Mouse (Mus musculus): ENCODE data around the gene Gemin7.

Gemin7 gene

DNA sequence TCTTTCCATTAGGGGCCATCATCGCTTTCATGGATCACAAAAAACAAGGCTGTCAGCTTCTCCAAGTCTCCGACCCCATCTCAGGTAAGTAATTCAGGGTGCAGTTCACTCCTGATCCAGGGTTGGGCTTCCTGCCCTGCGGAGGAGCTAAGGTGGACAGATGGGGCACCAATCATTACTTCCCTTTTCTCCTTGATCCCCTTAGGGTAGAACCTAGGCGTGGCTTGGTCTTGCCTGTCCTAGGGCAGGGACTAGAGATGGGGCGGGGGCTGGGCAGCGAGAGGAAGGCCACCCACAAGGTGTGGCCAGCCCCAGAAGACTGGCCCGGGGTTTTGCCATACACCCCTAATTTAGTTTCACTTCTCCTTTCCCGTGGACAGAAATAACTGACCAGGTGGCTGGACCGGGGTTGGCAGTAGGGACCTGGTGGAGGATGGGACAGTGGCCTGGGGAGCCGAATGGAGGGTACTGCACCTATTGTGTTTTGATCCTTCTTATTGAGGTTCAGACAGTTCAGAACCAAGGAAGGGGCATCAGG lies 551 bp upstream of the Gemin7 start:
- no peak for DNase-seq (ENCODE audit: low read depth, low spot score)

DNA sequence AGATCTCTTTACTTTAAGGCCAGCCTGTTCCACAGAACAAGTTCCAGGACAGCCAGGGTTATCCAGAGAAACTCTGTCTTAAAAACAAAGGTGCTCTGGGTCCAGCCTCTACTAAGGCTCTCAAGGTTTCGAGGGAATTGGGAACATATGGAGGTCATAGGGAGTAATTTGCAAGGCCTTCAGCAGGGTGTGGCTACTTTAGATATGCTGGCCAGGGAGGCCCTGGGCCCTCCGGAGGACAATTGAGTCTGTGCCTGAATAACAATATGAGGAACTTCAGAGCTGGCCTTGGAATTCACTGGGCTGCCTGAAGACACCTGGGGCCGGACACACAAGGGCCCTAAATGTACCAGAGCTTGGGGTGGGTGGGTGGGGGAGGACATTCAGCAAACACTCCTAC lies 1.8 kb downstream of the Gemin7 start:
- DNase-seq (ENCODE audit: low read depth, low spot score) = no peak

DNA sequence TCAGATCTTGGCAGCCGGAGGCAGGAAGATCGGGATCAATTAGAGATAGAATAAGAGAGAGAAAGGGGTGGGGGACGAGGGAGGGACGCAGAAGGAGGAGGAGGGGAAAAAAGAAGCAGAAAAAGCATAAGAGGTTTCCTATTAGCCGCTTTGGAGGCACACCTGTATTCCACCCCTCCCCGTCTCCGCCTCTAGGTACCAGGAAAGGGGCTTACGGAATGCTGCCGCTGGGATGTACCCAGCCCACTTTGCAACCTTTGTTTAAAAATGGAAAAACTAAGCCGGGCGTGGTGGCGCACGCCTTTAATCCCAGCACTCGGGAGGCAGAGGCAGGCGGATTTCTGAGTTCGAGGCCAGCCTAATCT lies 3.6 kb downstream of the Gemin7 start:
- DNase-seq (ENCODE audit: low read depth, low spot score) = peak; percentile 88

DNA sequence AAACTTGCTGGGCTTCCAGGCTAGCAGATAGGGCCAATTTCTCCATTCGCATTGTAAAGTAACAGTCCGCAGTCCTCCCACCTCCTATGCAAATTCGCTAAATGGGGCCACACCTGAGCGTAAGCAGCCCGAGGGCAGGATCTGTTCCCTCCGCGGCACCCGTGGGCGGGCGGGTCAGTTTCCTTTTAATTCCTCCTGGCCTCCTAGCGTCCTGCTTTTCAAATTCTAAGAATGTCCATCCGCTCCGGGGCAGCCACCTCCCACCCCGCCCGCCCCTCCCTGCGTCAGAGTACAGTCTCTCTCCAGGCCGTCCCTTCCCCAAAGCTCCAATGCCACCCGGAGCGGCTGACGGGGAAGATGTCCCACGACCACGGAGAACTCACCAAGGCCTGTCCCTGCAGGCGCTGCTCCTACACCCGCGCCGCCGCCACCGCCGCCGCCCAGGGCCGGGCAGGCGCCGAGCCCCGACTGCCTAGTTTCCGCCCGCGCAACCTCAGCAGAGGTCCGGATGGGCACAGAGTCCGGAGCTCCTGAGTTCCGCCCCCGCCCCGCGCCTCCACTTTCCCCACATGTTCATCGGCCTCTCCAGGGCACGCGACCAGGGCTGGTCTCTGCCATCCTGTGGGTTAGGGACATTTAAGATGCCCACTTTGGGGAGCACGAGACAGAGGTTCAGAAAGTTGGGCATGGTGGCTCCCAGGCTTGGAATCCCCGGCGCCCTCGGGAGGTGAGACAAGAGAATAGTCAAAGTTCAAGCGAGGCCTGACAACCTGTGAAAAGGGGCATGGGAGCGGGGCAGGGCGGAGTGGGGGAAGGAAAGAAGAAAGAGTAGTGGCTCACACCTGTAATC lies 4.2 kb downstream of the Gemin7 start:
- peak; percentile 93 for DNase-seq (ENCODE audit: low read depth, low spot score)

DNA sequence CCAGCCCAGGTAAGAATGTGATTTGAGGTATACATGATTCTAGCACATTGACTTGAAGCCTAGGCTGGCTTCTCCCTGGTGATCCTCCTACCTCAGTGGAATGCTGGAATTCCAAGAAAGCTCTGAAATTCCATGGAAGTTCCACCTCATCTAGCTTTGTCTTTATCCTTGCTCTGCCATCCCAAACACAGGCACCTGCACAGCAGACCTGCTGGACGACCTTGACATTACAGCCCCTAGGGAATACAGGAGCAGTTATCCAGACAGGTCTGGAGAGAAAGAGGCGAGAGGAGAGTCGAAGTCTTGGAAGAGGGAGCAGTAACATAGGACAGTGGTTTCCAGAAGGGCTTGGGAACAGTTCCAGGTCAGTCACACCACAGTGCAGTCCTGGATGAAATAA lies 7.7 kb downstream of the Gemin7 start:
- DNase-seq (ENCODE audit: low read depth, low spot score) = peak; percentile 81

DNA sequence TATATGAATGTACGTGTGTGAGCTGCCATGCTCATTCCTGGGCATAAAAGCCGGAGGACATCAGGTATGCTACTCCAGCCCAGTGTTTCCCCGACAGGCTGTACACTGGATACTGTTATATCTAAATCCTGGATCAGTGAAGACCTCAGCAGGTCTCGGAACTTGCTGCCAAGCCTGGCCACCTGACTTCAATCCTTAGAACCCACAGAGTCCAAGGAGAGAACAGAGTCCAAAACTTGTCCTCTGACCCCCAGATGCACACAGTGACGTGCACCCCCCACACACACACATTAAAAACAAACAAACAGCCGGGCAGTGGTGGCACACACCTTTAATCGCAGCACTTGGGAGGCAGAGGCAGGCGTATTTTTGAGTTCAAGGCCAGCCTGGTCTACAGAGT lies 10.0 kb downstream of the Gemin7 start:
- no peak for DNase-seq (ENCODE audit: low read depth, low spot score)

DNA sequence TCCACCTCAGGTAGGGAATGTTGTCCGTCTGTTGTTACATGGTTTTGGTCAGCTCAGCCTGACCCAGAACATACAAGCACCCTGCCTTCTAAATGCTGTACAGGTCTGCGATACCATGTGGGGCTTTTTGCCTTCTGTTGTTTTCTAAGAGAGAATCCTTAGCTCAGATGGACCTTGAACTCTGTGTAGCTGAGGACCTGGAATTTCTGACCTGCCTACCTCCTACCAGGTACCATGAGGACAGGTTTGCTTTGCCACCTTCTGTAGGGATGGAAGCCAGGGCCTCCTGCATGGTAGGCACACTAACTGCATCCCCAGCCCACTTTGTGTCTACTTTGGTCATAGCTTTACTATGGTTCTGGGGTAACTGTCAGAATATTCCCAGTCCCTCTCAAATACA lies 11.6 kb downstream of the Gemin7 start:
- no peak for DNase-seq (ENCODE audit: low read depth, low spot score)

DNA sequence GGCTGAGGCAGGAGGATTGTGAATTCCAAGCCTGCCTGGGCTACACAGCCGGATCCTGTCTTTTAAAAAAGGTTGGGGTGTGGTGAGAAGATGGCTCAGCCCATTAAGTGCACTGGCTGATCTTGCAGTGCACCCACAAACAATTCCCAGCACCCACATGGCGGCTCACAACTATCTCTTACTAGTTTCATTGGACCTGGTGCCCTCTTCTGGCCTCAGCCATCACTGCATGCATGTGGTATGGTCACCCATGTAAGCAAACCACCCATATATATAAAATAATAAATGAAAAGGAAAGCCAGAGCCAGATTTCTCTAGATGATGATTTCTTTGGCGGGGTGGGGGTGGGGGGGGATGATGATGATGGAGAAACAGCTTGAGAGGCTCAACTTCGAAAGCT lies 12.9 kb downstream of the Gemin7 start:
- DNase-seq (ENCODE audit: low read depth, low spot score) = peak; percentile 66

DNA sequence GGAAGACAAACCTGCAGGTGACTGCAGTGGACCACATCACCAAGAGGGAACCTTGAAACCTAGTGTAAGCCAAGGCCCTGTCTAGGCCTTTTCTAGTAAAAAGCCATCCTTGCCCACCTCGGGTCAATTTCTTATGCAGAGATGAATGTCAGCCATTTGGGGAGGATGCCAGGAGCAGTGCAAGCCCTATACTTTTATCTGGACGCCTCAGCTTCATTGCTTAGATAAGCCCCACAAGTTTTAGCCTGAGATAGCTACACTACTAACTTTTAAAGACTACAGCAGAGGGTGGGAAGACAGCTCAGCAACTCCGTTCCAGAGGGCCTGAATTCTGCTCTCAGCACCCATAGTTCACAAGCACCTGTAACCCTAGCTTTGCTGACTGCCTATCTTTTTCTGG lies 13.5 kb downstream of the Gemin7 start:
- DNase-seq (ENCODE audit: low read depth, low spot score) = no peak

DNA sequence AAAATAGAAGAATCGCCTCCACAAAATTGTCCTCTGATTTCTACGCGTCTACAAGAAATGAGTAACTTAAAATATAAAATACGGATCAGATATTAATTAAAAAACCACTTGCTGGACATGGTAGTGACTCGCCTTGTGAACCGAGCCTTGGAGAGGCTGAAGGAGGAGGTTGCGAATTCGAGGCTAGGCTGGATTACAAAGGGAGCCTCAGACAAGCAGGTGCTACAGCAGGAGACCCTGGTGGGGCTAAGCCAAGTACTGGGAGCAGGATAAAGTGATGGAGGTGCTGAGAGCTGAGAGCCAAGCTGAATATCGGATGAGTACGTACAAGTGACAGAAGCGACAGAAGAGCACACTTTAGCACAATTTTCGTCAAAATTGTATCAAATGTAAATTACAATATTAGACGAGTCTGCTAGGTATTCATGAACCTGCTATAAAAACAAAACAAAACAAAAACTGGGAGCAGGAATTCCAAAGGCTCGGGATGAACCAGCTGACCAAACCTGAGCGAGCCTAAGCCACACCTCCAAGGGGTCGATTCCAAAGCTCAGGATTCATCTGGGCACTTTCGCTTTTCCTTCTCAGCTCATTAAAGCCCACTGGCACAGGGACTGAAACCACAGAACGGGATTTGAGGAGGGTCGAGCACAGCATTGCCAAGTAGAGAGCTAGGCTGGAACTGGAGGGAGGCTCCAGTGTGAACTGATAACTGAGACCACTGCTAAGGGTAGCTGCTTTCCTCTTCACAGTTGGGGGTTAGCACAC lies 14.6 kb downstream of the Gemin7 start, which contains the start of gene Ppp1r37:
Gene Ppp1r37, minus strand, starts transcription at position 434 of the 768 bp plus-strand sequence.
- no peak for DNase-seq (ENCODE audit: low read depth, low spot score)

DNA sequence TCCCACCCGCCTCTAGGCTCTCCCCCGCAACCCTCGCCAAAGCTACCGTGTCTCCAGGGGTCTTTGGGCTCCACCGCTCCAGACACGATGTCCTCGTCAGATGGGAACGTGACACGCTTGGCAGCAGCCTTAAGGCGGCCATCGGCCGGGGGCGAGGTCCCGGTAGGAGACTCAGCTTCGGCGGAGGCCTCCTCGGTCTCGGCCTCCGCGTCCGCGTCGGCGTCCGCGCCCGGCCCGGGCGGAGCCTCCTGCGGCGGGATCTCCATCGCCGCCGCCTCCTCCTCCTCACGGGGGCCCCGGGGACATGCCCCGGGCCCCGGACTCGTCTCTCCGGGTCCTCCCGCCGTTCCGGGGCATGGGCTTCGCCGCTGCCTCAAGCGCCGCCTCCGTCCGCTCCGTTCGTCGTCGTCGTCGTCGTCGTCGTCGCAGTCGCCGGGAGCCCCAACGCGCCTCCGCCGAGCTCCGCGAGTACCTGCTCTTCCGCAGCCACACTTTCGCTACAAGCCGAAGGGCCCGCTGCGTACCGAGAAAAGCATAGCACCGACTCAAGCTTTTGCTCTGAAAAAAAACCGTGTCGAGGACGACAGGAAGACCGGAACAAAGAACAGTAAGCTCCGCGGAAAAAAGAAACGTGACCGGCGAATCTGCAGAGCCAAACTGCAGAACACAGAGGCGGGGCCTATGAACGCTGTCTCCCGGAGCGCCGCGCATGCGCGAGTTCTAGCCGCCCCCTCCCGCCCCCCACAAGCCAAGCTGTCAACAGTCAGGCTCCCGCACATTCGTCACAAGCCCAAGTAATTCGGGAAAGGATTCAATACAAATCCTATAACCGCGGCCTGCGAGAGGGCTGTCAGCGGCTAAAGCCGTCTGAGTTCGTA lies 15.4 kb downstream of the Gemin7 start:
- peak; percentile 96 for DNase-seq (ENCODE audit: low read depth, low spot score)

DNA sequence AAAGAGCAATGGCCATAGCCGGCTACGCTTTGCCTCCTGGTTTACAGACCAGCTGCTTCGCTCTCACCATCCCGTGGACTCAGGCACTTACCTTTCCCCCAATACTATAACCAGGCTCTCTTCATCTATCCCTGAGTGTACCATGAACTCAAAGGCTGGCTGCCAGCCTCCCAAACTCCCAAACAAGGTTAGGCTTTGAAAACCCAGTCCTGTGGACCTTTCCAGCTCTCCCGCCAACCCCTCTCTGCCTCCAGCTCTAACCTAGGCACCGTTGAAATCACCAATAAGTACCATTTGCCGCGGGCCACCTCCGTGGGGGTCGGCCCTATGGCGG lies 16.0 kb downstream of the Gemin7 start:
- no peak for DNase-seq (ENCODE audit: low read depth, low spot score)

DNA sequence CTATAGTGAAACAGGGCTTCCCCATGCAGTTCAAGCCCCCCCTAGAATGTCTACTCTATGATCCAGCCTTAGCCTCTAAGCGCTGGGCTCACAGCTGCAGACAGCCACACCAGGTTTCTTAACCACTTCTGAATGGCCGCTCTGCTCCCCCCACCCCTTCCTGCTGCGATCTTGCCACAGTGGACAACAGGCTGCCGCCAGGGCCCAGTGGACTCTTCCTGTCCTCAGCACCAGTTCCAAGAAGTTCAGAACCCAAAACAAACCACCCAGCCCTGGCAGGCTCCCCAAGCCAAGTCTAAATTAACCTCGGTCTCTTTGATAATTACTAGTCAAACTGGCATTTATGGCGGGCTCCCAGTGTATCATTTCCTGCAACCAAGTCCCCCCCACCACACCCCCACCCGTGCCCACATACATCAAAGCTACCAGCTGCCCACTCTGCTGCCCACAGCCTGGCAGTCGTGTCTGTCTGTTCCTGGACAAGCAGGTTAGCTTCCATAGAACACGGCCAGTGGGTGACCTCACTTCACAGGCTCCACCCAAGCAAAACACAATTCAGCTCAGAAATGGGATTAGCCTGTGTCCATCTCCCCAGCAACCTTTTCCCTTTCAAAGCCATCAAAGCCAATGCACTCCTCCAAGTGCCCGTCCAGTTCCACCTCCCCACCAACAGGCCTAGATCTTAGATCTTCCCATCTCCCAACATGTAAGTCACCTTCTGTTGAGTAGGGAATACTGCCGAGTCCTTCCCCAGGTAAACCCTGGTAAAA lies 16.7 kb downstream of the Gemin7 start:
- no peak for DNase-seq (ENCODE audit: low read depth, low spot score)

DNA sequence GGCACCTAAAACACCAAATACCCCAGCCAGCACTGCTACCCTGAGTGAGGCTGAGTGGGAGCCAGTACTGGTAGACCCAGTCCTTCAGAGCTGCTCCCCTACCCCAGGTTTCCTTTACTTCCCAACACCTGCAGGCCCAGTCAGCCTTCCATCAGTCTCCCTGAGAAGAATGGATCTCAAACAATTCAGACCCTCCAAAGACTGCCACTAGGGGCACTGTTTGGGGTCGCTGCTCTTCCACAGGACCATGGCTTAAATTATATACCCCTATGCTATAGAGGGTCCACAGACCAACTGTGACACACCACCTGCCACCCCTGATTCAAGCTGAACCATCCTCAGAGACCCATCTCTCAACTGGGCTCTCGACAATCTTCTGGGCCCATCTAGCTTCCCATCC lies 18.4 kb downstream of the Gemin7 start:
- peak; percentile 66 for DNase-seq (ENCODE audit: low read depth, low spot score)

DNA sequence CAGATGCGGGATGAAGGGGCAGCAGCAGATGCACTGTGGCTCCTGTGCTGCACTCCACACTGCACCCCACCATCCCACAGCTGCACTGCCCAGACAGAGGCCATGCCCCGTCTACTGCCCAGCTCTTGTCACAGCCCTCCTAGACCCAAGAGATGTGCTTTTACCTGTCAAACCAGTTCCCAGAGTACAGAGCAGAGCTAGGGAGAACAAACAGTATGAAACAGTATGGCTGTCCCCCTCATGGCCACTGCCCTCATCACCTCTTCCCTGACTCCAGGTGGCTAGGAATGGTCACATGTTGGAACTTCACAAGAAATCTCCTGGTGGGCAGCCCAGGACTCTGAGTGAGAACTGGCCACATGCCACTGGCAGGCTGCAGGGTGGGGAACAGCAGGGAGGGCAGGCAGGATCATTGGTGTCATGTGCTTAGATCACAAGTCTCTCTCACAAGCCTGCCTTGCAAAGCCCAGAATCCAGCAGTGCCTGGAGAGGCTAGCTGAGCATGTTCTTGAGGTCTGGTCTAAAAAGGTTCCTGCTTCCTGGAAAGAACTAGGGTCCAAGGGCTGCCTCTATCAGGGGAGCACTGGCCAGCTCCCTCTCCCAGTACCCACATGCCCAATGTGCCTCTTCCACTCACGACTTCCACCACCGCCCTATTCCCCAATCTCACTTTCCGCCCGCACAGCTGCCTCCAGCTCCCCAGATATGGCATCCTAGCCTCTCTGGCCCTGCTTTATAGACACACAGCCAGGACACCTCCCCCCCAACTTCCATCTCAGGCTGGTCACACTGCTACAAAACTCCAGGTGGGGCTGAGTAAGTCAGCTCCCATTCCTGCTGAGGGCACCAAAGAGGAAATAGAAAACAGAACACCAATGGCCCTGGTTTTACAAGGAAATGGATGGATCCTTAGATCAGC lies 19.2 kb downstream of the Gemin7 start:
- DNase-seq (ENCODE audit: low read depth, low spot score) = no peak

DNA sequence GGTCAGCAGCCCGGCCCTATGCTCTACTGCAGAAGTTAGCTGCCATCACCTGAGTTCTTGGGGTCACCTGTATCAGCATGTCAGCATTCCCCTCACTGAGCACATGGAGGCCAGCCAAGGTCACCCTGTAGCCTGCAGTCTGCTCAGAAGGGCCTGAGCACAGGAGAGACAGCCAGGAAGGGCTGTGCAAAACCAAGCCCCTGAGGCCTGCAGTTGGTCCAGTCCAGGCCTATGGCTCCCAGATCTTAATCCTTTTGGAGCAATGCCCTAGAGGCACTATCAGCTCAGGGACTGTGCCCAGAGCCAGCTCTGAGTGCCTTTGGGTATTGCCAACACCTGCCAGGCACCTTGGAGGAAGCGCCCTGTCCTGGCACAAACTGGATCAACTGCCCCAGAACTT lies 20.3 kb downstream of the Gemin7 start:
- no peak for DNase-seq (ENCODE audit: low read depth, low spot score)

DNA sequence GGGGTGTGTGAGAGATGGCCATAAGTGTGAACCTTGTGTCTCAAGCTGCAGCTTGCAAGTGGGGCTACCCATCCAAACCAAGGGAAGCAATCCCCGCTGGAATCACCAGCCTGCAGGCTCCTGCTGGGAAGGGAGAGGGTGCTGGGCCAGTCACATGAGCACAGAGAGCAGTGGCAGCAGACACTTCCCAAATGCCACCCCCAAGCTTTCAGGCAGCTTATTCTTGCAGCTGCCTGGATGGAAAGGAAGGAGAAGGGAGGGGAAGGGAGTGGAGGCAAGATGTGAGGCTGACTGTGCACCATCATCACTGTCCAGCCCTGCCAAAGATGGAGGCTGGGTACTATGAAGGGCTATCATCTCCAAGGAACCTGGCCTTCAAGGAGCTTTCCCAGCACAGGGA lies 23.2 kb downstream of the Gemin7 start:
- no peak for DNase-seq (ENCODE audit: low read depth, low spot score)

DNA sequence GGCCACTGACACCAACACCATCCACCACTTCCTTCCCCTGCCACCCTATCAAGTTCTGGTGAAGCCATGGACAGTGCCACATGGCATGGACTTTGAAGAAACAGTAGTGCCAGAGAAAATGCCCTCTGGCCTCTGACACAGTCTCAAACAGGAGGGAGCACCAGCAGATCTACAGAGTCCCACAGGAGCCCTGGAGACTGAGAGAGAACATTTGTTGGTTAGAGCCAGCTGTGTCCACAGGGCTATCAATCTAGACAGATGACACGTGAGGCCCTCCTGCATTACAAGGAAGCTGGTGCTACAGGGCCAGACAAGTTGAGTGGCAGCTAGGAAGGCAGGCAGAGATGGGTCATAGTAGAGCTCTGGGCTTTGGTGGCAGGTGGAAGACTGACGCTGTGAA lies 25.0 kb downstream of the Gemin7 start:
- no peak for DNase-seq (ENCODE audit: low read depth, low spot score)

DNA sequence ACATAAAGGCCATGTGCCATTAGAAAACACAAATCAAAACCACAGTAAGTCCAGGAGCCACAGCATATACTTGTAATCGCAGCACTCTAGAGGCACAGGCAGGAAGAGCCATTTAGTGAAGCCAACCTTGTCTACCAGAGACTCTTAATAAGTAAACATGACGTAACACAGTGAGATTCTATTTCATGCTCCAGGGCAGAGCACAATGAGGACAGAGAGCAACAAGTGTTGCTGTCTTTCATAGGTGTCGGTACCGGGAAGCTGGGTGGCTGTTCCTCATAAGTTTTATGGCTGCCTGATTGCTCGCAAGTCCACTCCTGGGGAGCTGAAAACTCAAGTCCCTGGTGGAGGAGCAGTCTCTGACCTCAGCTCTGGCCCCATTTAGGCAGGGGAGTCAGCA lies 25.8 kb downstream of the Gemin7 start:
- no peak for DNase-seq (ENCODE audit: low read depth, low spot score)

DNA sequence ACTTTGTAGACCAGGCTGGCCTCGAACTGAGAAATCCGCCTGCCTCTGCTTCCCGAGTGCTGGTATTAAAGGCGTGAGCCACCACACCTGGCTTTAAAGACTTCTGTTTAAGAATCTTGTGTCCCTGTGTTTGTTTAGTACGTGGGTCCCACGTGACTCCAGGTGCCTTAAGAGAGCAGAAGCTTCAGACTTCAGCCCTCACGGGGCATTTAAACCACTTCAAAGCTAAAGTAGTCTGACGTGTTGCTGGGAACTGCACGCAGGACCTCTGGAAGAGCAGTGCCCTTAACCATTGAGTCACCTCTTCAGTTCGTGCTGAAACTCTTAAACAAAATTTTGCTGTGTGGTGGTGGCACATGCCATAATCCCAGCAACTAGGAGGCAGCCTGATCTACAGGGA lies 28.0 kb downstream of the Gemin7 start:
- DNase-seq (ENCODE audit: low read depth, low spot score) = no peak
